Mouse (Mus musculus): ENCODE results near the gene Lrrc1. TPM values are rescaled to one million over a fixed set of nuclear protein-coding genes. Genes with fewer than 3 reads are reported as not detected.

Lrrc1 gene
- polyA plus RNA-seq, 1 experiment: 106 TPM

DNA sequence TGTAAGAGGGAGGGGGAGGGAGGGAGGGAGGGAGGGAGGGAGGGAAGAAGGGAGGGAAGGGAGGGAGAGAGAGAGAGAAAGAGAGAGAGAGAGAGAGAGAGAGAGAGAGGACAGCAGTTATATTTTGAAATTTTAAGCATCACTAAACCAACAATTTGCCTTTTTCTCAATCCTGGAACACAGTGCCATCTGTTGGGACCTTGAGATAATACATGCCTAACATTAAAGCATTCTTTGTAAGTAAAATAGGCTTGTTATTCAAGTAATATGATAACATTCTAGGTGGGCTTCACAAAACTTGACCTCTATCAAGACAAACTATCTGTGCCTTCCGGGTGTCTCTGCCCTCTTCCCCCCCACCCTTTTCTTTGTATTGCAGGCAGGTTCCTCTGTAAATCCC, 157.9 kb downstream of the Lrrc1 start:
- H3K36me3 ChIP-seq (ENCODE audit: control insufficient read depth, insufficient read depth, low read length): no peaks in the 10 kb centered on the region
- no peaks in the 10 kb centered on the region for H3K4me1 ChIP-seq (ENCODE audit: control insufficient read depth, insufficient read depth, low read length)
- no peak for TF ChIP-seq POLR2A (IDR thresholded peaks at IDR 0.05; ENCODE audit: control insufficient read depth, low read depth, low read length)
- TF ChIP-seq CTCF (IDR thresholded peaks at IDR 0.05; ENCODE audit: control insufficient read depth, insufficient read depth, insufficient replicate concordance, low read depth, low read length): no peak
- no peaks in the 10 kb centered on the region for H3K27me3 ChIP-seq (ENCODE audit: control insufficient read depth, insufficient read depth, low read length)
- no peak overlapping the region for H3K4me3 ChIP-seq (ENCODE audit: control insufficient read depth, low read depth, low read length)
- no peak overlapping the region for H3K27ac ChIP-seq (ENCODE audit: control insufficient read depth, insufficient read depth, low read depth, low read length)

DNA sequence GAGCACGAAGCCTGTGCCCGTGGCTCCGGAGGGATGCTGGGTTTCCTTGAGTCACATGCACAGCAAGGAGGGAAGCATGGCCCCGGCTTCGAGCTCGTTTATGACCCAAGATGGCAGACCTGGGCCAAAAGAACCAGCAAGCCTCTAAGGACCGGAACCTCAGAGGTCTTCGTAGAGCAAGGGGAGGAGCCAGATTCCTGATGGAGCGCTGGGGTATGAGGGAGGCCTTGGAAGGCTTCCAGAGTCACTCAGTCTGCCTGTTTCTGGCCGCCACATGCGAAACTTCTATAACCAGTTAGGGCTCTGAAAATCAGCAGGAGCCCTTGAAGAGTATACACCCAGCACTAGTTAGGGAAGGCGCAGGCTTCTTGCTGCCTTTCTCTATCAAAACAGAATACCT, 159.1 kb downstream of the Lrrc1 start:
- Histone ChIP-seq H3K4me1 (ENCODE audit: control insufficient read depth, insufficient read depth, low read length) (no peaks in the 10 kb centered on the region), H3K27ac (ENCODE audit: control insufficient read depth, insufficient read depth, low read depth, low read length) (no peak overlapping the region), H3K36me3 (ENCODE audit: control insufficient read depth, insufficient read depth, low read length) (no peaks in the 10 kb centered on the region), H3K4me3 (ENCODE audit: control insufficient read depth, low read depth, low read length) (peak overlapping the region; percentile 32), H3K27me3 (ENCODE audit: control insufficient read depth, insufficient read depth, low read length) (no peaks in the 10 kb centered on the region)
- TF ChIP-seq POLR2A (IDR thresholded peaks at IDR 0.05; ENCODE audit: control insufficient read depth, low read depth, low read length): no peak
- TF ChIP-seq CTCF (IDR thresholded peaks at IDR 0.05; ENCODE audit: control insufficient read depth, insufficient read depth, insufficient replicate concordance, low read depth, low read length): no peak

DNA sequence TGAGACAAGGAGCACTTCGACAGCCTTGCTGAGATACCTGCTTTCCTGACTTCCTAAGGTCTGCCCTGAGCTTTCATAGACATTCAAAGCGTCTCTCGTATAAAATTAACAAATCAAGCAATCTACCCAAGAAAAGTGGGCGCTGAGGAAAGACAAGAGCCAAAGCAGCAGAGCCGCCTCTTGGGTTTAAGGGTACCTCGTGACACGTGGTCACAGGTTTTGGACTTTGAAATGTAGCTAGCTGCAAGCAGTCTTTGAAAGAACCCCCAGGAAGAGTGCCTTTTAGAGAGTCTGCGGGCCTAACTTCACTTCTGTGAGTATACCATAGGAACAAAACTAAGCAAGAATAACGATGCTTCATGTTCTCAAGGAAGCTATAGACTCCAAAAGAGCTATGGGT, 160.0 kb downstream of the Lrrc1 start:
- H3K27ac ChIP-seq (ENCODE audit: control insufficient read depth, insufficient read depth, low read depth, low read length): no peak overlapping the region
- TF ChIP-seq POLR2A (IDR thresholded peaks at IDR 0.05; ENCODE audit: control insufficient read depth, low read depth, low read length): no peak
- no peak for TF ChIP-seq CTCF (IDR thresholded peaks at IDR 0.05; ENCODE audit: control insufficient read depth, insufficient read depth, insufficient replicate concordance, low read depth, low read length)
- H3K27me3 ChIP-seq (ENCODE audit: control insufficient read depth, insufficient read depth, low read length): no peaks in the 10 kb centered on the region
- no peaks in the 10 kb centered on the region for H3K36me3 ChIP-seq (ENCODE audit: control insufficient read depth, insufficient read depth, low read length)
- H3K4me1 ChIP-seq (ENCODE audit: control insufficient read depth, insufficient read depth, low read length): no peaks in the 10 kb centered on the region; the same call in 1 of the 2 replicates
- no peak overlapping the region for H3K4me3 ChIP-seq (ENCODE audit: control insufficient read depth, low read depth, low read length)

DNA sequence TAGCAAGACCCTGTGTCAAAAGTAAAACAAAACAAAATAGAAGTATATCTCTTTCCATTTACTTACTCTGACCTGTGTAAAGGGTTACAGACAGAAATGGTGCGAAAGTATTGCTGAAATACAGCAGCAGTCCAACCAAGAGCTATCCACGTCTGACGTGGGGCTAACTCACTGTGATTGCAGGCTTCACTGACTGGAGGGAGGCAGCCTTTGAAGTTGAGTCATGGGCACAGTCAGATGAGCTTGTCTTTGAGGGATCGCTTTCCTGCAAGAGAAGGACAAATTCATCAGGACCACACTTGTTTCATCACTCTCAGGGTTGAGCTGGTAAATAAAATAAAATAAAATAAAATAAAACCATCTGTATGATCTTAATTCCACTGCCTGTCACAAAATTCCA, 160.7 kb downstream of the Lrrc1 start:
- no peaks in the 10 kb centered on the region; the same call in 1 of the 2 replicates for H3K4me1 ChIP-seq (ENCODE audit: control insufficient read depth, insufficient read depth, low read length)
- H3K27ac ChIP-seq (ENCODE audit: control insufficient read depth, insufficient read depth, low read depth, low read length): no peak overlapping the region
- H3K27me3 ChIP-seq (ENCODE audit: control insufficient read depth, insufficient read depth, low read length): no peaks in the 10 kb centered on the region
- no peak overlapping the region for H3K4me3 ChIP-seq (ENCODE audit: control insufficient read depth, low read depth, low read length)
- H3K36me3 ChIP-seq (ENCODE audit: control insufficient read depth, insufficient read depth, low read length): no peaks in the 10 kb centered on the region
- no peak for TF ChIP-seq POLR2A (IDR thresholded peaks at IDR 0.05; ENCODE audit: control insufficient read depth, low read depth, low read length)
- no peak for TF ChIP-seq CTCF (IDR thresholded peaks at IDR 0.05; ENCODE audit: control insufficient read depth, insufficient read depth, insufficient replicate concordance, low read depth, low read length)

DNA sequence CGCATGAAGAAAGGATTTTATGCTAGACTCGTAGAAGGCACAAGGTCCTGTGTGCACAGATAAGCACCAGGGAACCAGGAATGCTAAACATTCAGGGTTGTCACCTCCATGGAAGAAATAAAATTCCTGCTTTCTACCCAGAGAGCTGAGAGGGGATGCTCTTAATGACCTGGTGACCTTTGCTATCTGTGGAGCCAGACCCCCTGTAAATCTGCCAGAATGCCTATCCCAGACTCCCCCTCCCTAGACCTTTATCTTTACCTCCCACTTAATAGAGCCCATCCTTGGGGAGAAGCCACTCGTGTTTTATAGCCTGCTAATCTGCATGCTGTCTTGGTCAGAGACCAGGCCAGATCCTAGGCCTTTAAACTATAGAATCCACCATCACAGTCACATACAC, 162.2 kb downstream of the Lrrc1 start:
- Histone ChIP-seq H3K4me3 (ENCODE audit: control insufficient read depth, low read depth, low read length) (no peak overlapping the region), H3K4me1 (ENCODE audit: control insufficient read depth, insufficient read depth, low read length) (no peaks in the 10 kb centered on the region; the same call in 1 of the 2 replicates), H3K27ac (ENCODE audit: control insufficient read depth, insufficient read depth, low read depth, low read length) (no peak overlapping the region), H3K27me3 (ENCODE audit: control insufficient read depth, insufficient read depth, low read length) (no peaks in the 10 kb centered on the region), H3K36me3 (ENCODE audit: control insufficient read depth, insufficient read depth, low read length) (no peaks in the 10 kb centered on the region)
- TF ChIP-seq POLR2A (IDR thresholded peaks at IDR 0.05; ENCODE audit: control insufficient read depth, low read depth, low read length) (no peak), CTCF (IDR thresholded peaks at IDR 0.05; ENCODE audit: control insufficient read depth, insufficient read depth, insufficient replicate concordance, low read depth, low read length) (no peak)

DNA sequence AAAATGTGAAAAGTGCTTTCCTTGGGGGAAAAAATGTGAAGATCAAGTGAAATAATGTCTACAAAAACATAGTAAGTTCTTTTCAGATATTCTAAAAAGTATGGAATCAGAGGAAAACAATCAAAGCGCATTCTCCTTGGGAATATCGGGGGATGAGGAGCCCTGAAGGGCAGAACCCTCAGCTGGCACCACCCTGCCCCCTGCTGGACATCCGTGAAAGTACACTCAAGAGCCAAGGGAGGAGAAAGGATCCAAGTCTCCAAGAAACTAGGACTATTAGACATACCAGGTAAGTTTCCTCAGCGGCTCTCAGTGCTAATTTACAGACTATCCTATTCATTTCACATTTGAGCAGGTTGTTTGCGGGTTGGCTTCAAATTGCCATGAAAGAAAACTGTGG, 163.1 kb downstream of the Lrrc1 start:
- no peak overlapping the region for H3K4me3 ChIP-seq (ENCODE audit: control insufficient read depth, low read depth, low read length)
- H3K27ac ChIP-seq (ENCODE audit: control insufficient read depth, insufficient read depth, low read depth, low read length): no peak overlapping the region
- H3K36me3 ChIP-seq (ENCODE audit: control insufficient read depth, insufficient read depth, low read length): no peaks in the 10 kb centered on the region
- H3K27me3 ChIP-seq (ENCODE audit: control insufficient read depth, insufficient read depth, low read length): no peaks in the 10 kb centered on the region
- TF ChIP-seq POLR2A (IDR thresholded peaks at IDR 0.05; ENCODE audit: control insufficient read depth, low read depth, low read length) (no peak), CTCF (IDR thresholded peaks at IDR 0.05; ENCODE audit: control insufficient read depth, insufficient read depth, insufficient replicate concordance, low read depth, low read length) (peak; percentile 91)
- H3K4me1 ChIP-seq (ENCODE audit: control insufficient read depth, insufficient read depth, low read length): peaks cover 3% of the 10 kb centered on the region; the same call in 1 of the 2 replicates

Other genes with a start within 250 kb of the Lrrc1 start
- 1.6 and 2.4 TPM in 2 replicates for gene Mlip, start 191.9 kb downstream of the Lrrc1 start, polyA plus RNA-seq (2012; rRNA removed)
- 0.63 and 0.80 TPM in 2 replicates for gene Klhl31, start 91.6 kb upstream of the Lrrc1 start, polyA plus RNA-seq (2012; rRNA removed)
- gene Gclc, start 209.7 kb upstream of the Lrrc1 start, polyA plus RNA-seq (2012; rRNA removed): 11.1 and 12.9 TPM in 2 replicates